Mouse (Mus musculus) ES-Bruce4 (cell line): ENCODE data around the gene Zfp64. TPM values are rescaled to one million over a fixed set of nuclear protein-coding genes. Genes with fewer than 3 reads are reported as not detected.
A peak's percentile ranks its signal among the peaks of the same experiment; 100 is the strongest.

Experiments used
- H3K27ac ChIP-seq: 2 replicates; pipeline ENCODE4 v1.5.1; 2012; ENCODE audit warnings: low read length, inconsistent platforms; ENCODE audit not compliant: insufficient read depth
- H3K27me3 ChIP-seq: 2 replicates; pipeline ENCODE4 v1.6.1; 2012; ENCODE audit warnings: mild to moderate bottlenecking, low read length, inconsistent platforms; ENCODE audit not compliant: control insufficient read depth, poor library complexity, insufficient read depth, severe bottlenecking
- H3K36me3 ChIP-seq: 2 replicates; pipeline ENCODE4 v1.6.1; 2012; ENCODE audit warnings: inconsistent platforms, mild to moderate bottlenecking, low read length, moderate library complexity; ENCODE audit not compliant: control insufficient read depth, poor library complexity, insufficient read depth, severe bottlenecking
- H3K4me1 ChIP-seq: one replicate; pipeline ENCODE4 v1.8.1; 2011; ENCODE audit warnings: low read length; ENCODE audit not compliant: control insufficient read depth, insufficient read depth
- H3K4me3 ChIP-seq: 2 replicates; pipeline ENCODE4 v1.5.1; 2011; ENCODE audit warnings: low read depth, mild to moderate bottlenecking, low read length
- H3K9ac ChIP-seq: 2 replicates; pipeline ENCODE4 v1.6.1; 2012; ENCODE audit warnings: low read depth, mild to moderate bottlenecking, inconsistent platforms; ENCODE audit not compliant: poor library complexity, severe bottlenecking
- H3K9me3 ChIP-seq: replicated peaks from 2 replicates; pipeline ENCODE4 v1.6.1; 2012; ENCODE audit warnings: mild to moderate bottlenecking, low read length, inconsistent platforms; ENCODE audit not compliant: control insufficient read depth, poor library complexity, insufficient read depth, severe bottlenecking
- CTCF ChIP-seq: IDR thresholded peaks from one replicate; pipeline ENCODE4 v1.8.1; 2011; ENCODE audit warnings: low read depth, low read length
- EP300 ChIP-seq: IDR thresholded peaks from 2 replicates; pipeline ENCODE4 v1.6.1; 2011; ENCODE audit warnings: low read depth, low read length; ENCODE audit not compliant: insufficient read depth
- POLR2A ChIP-seq: IDR thresholded peaks from one replicate; pipeline ENCODE4 v1.8.1; 2011; ENCODE audit warnings: low read length; ENCODE audit not compliant: insufficient read depth
- polyA plus RNA-seq: library from polyadenylated mRNA; stranded (reverse); fragments of >200 nt; gene quantifications from 2 replicates; pipeline ENCODE4 v1.2.4, GENCODE M21; 2011; ENCODE audit warnings: low read depth; ENCODE audit not compliant: missing spikeins, insufficient read depth, insufficient read length

Zfp64 gene
- polyA plus RNA-seq, 1 experiment, result 35.9 TPM

GRCm38 (mm10) chr2:168912901-168913721 lies 42.3 kb downstream of the Zfp64 start:
- peaks cover 4% of the 10 kb centered on the region; the same call in 1 of the 2 replicates for H3K27me3 ChIP-seq
- H3K4me3 ChIP-seq, result peak overlapping the region; percentile 60
- peak overlapping the region; percentile 55 for H3K27ac ChIP-seq
- H3K9ac ChIP-seq, result peak overlapping the region; percentile 70
- no peaks in the 10 kb centered on the region for H3K4me1 ChIP-seq
- H3K36me3 ChIP-seq, result no peaks in the 10 kb centered on the region
- no peak for TF ChIP-seq CTCF
- no peak for TF ChIP-seq EP300
- no peak for TF ChIP-seq POLR2A
- H3K9me3 ChIP-seq, result no peaks in the 10 kb centered on the region

- Histone ChIP-seq H3K27ac (peak overlapping the region; percentile 55), H3K36me3 (no peaks in the 10 kb centered on the region), H3K4me3 (peak overlapping the region; percentile 60), H3K9ac (peak overlapping the region; percentile 70), H3K27me3 (peaks cover 4% of the 10 kb centered on the region; the same call in 1 of the 2 replicates), H3K9me3 (no peaks in the 10 kb centered on the region), H3K4me1 (no peaks in the 10 kb centered on the region)
- TF ChIP-seq EP300, result peak; percentile 9; the same call in 1 of the 2 replicates
- TF ChIP-seq CTCF, result no peak
These were observed 43.1 kb downstream of the Zfp64 start for GRCm38 (mm10) chr2:168912051-168912891.

GRCm38 (mm10) chr2:168911527-168911926 lies 43.9 kb downstream of the Zfp64 start:
- Histone ChIP-seq H3K9me3 (no peaks in the 10 kb centered on the region), H3K4me3 (peak overlapping the region; percentile 60), H3K4me1 (no peaks in the 10 kb centered on the region), H3K36me3 (no peaks in the 10 kb centered on the region), H3K9ac (peak overlapping the region; percentile 70), H3K27me3 (peaks cover 4% of the 10 kb centered on the region; the same call in 1 of the 2 replicates), H3K27ac (no peak overlapping the region)
- TF ChIP-seq POLR2A (no peak), EP300 (no peak), CTCF (no peak)

- Histone ChIP-seq H3K27me3 (no peaks in the 10 kb centered on the region), H3K36me3 (no peaks in the 10 kb centered on the region), H3K27ac (no peak overlapping the region)
These were observed 49.4 kb downstream of the Zfp64 start for GRCm38 (mm10) chr2:168906022-168906421.

GRCm38 (mm10) chr2:168904846-168905245 lies 50.5 kb downstream of the Zfp64 start:
- Histone ChIP-seq H3K9ac (0 out of 2 replicates have a peak overlapping the region, but pooled peaks have one; percentile 14), H3K27ac (no peak overlapping the region), H3K27me3 (no peaks in the 10 kb centered on the region), H3K36me3 (no peaks in the 10 kb centered on the region), H3K4me3 (no peak overlapping the region), H3K9me3 (no peaks in the 10 kb centered on the region), H3K4me1 (peaks cover 2% of the 10 kb centered on the region)
- TF ChIP-seq EP300 (no peak), CTCF (peak; percentile 55)

More at GRCm38 (mm10) chr2:168906022-168906421, 49.4 kb downstream of the Zfp64 start:
- Histone ChIP-seq H3K9ac (no peak overlapping the region), H3K9me3 (no peaks in the 10 kb centered on the region), H3K4me3 (no peak overlapping the region), H3K4me1 (peaks cover 2% of the 10 kb centered on the region)
- TF ChIP-seq EP300, result no peak
